Mouse (Mus musculus) B cell, adult 2 months (primary cell): Measurements from ENCODE around the gene Smim24.

Source experiments
- DNase-seq, 2 experiments: peaks; one replicate each; pipeline ENCODE4 v3.0.0; 2022

The Smim24 gene

DNA sequence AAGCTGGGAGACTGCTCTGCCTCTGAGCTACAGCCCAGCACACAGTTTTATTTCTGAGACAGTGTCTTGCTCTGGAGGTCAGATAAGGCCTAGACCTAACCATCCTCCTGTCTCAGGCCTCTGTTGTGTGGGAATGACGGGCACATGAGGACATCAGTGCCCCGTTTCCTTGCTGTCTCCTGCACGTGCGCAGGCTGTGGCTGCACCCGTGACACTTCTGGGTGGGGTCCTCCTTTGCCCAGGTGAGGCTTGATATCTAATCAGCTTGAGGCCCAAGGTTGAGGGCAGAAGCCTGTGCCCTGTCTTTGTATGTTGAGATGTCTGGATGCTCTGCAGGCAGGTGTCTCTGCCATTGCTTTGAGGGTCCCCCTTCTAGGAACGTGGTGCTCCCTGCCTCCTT is 581 bp upstream of the Smim24 start:
- no peak for DNase-seq

DNA sequence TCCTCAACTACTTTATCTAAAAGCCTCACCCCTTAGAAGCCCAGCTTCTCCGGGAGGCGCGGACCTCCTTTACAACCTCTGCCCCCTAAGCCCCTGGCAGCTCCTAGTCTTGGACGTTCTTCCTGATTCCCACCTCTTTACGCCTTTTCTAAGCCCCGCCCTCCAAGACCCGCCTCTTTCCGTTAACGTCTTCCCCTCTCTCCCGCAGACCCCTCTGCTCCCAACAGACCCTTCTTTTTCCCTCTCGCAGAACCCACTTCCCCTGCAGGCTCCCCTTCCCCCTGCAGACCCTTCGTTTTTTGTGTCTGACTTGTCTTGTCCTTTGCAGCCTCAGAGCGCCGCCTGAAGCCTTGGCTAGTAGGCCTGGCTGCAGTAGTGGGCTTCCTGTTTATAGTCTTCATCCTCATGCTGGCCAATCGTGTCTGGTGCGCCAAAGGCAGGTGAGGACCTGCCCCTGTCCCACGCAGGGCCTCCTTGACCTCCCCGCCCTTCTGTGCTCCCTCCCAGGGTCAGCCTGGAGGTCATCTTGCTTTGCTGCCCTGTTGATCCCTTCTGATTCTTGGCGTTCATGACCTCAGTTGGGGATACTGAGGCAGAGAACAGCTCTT is 709 bp downstream of the Smim24 start:
- DNase-seq = no peak

DNA sequence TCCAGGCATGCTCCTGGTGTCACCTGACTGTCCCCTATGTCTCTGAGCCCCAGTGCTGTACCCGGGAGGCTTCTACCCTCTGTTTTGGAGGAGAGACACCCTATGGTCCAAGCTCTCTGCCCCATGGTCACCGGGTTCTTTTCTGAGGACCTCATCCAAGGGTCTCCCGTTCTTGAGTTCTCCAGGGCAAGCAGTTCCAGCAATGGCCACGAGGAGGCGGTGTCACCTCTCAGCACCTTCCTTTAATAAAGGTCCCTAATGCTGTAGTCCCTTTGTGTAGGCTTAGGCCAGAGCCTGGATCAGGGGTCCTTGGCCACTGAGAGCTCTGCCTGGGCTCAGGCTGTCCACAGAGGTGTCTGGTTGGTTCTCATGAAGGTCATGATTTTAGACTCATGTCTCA is 2.3 kb downstream of the Smim24 start:
- peak; percentile 87 for DNase-seq

DNA sequence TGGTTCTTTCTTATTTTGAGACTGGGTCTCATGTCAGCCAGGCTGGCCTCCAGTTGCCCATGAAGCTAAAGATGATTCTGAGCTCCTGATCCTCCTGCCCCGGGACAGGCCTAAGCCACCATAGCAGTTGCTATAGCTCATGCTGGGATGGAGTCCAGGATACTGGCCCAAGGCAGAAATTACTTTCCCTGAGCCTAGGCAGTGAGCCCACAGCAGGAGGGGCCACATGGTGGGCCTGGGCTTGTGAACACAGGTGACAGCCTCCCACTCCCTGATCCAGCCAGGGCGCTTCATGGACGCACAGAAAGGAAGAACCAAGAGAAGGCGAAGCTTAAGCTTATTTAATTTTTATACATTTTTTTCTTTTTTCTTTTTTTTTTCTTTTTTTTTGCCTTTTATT is 3.0 kb downstream of the Smim24 start:
- no peak for DNase-seq

DNA sequence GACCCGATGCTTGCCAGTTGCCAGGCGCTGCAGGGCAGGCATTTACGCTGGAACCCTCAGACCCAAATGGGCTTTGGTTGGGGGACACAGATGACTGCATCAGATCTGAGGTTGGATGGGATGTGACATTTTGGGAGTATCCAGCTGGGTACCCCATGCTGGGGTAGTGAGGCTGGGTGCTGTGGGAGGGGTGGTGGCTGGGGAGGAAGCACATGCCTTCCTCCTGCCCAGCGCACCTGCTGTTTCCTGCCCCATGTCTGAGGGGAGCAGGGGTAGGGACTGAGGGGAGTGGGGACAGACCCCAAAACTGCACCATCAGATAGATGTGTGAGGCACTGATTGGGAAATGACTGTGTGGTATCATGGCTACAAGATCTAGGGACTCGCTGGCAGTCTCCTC is 3.9 kb downstream of the Smim24 start:
- no peak for DNase-seq

DNA sequence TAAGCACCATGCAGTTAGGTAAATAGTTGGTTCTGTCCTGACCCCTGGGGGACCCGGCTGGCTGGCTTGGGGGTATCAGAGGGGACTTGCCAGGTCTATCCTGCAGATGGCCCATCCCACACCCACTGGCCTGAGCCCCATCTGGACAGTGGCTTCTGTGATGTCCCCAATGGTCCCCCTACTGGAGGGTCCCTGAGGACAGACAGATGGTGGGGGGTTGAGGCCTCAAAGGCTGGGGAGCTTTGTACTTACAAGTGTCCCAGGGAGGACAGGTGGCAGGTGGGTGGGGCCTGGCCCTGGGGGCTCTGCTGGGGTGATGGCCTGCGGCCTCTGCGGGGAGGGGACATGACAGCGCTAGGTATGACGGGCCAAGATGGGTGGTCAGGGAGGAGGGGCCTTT is 6.4 kb downstream of the Smim24 start:
- no peak for DNase-seq

DNA sequence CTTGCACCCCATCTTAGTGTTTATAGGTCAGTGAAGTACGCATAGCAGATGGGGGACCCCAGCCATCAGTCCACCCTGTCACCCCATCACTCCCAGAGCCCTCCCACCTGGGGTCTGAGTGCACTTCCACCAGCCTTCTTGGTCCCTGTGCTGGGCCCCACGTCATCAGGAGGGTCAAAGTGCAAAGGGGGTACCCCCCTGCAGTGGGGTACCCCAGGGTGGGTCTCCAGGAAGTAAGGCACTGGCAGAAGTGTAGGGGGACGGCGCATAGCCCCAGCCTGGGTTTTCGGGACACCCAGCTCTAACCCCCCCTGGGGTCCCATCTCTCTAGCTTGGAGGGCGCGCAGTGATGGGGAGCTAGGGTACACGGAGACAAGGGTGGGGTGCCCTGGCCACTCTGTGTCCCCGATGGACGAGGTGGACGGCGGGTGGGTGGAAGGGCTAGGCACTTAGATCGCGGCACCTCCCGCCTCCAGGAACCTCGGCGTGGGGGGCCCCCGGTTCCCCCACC is 7.0 kb downstream of the Smim24 start:
- no peak for DNase-seq

DNA sequence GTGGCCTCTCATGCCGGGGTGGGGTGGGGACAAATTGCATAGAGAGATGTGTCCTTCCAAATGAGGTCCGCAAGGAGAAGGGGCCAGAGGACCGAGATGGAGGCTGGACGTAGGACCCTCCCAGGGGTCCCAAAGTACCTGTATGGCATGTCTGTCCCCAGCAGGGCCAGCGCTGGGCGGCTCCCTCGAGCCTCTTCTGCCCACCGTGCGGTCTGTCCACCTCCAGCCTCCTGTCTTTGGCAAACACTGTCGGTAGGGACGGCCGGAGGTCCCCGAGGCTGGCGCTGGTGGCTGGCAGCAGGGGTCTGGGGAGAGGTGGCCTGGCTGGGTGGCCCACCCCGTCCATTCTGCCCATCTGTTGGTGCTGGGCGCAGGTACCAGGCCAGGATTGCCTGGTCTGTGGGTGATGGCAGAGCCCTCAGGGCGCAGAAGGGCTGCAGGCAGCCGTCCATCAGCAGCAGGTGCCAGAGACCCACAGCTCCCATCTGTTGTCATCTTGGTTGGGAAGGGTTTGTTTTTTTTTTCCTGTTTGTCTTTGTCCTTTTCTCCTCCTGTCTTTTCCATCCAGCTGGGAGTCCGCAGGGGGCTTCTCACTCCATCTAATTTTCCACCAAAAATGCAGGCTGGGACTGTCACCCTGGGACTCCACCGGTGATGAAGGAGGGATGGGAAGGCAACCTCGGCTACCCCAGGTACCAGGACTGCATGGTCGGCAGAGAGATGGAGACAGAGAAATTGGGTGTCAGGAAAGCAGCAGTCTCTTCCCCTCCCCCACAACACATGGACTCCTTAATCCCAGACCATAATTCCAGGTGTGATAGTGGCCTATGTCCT is 7.7 kb downstream of the Smim24 start:
- DNase-seq = no peak

DNA sequence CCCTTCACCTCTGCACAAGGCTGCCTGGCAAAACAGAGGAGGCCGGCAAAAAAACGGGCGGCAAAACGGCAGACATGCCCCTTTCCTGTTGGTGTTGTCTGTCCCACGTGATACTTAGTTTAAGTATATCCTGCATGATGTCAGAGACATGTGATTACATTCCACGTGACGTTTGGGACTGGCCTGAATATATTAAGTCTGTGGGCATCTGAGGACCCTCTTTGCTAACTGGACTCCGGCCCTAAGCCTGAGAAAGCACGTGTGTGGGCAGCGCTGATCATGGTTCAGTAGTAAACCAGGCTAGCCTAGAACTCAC is 8.3 kb downstream of the Smim24 start:
- DNase-seq = no peak

DNA sequence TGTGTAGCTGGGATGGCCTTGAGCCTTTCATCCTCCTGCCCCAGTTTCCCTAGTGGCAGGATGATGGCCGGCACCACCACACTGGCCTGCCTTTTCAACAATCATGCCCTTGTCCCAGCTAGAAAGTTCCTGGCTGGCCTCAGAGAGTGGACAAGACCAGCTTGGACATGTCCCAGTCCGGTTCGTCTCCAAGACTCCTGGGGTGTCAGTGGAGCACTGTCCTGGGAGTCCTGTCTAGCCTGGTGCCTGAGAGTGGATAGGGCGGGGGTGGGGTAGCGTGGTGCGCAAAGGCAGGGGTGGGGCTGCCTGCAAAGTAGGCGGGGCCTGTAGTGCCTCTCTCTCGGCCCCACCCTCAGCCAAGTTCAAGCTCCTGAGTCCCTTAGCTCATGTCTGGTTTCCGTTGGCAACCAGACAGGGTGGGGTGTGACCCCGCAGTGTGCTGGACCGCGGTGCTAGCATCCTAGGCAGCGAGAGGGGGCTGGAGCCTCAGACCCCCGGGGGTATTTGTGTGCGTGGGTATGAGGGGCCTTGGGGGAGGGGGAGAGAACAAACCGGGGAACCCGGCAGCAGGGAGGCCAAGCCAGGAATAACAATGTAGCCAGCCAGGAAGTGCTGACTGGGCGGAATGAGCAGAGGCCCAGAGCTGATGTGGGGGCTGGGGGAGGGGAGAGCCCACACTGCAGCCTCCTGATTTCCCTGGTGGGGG is 8.8 kb downstream of the Smim24 start:
- no peak for DNase-seq

DNA sequence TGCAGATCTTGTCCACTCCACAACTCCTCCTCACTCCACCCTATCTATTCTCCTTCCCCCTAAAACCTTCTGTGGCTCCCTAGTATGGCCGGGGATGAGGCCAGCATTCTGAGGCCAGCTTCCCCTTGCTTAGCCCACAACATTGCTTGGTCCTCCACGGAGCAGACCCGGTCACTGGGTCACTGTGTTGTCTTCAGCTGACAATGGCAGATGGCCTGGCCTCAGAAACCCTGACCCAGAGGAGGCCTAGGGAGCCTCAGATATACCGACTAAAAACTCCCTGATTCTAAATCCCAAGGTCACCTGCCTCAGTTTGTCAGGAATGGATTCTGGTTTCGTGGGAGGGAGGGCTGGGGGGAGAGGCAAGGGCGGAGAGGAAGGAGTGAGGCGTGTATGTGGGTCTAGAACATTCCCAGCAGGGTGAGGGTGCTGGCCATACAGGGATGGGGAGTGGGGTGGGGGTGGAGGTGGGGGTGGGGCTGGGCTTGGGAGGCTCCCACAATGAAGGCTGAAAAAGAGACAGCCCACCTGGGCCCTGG is 9.4 kb downstream of the Smim24 start:
- no peak for DNase-seq

DNA sequence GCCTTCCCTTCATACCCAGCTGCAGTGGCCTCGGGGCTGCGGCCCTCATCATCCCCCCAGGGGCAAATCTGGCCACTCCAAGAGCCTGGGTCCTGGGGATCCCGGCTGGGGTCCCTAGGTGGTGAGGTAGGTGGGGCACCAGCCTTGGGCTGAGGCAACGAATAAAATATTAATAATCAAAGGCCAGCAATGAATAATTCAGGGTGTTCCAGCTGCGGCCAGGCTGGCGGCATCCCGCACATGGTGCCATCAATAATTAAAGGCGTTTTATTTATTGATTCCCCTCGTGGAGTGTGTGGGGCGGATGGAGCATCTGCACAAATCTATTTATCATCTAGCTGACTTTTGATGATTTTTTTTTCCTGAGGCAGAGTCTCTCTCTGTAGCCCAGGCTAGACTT is 10.7 kb downstream of the Smim24 start:
- no peak for DNase-seq

DNA sequence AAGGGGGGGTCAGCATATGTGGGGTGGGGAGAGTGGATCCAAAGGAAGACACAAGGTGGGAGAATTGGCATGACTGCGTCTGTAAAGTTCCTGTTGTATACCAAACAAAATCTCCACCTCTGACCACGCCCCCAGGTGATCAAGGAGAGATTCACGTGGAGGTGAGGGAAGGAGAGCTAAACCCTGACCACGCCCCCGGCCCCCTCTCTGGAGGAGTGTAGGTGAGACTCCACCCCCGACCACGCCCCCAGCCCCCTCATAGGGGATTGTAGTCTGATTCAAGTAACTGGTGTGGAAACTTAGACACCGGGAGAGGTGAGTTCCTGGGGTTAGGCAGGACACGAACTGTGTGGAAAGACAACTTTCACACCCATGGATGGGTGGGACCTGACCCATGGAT is 11.2 kb downstream of the Smim24 start:
- no peak for DNase-seq

DNA sequence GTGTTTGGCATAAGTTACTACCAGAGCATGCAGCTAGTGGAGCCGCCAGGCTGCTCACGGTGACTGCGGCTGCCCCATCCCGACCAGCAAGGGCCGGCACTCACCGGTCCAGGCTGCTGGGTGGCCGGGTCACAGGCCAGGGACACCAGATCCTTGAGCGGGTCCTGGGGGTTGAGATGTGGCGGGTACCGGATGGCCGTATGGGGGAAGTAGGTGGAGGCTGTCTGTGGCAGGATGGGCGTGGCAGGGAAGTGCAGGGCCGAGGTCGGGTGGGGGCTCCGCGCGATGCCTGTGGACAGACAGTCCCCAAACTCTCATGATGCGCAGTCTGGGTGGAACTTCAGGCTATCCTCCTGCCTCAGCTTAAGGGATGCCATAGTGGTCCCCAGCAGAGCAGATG is 11.9 kb downstream of the Smim24 start:
- peak in 1 of 2 experiments; percentile 33 for DNase-seq

DNA sequence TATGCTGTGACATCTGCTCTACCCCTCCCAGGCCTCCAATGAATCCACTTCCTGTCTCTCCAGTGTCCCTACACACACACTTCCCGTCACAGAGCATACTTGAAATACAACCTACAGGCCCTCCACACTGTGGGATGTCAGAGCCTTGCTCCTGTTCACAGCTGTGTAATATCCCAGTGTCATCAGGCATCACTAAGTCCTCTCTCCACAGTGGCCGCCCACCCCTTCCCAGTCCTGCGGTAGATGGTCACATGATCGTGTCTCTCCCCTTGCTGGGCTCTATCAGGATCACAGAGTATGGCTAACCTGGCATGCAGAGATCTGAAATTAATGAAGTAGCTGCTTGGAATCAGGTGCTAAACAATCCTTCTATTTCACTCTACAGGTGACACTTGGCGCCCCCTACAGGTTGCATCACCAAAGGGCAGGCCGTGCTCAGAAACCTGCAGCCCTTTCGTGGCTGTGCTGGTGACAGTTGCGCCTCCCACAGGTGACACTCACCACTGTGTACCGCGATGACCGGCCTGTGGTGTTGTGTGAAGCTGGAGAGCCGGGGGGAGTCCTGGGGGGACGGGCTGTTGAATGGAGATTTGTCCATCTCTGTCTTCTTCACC is 12.8 kb downstream of the Smim24 start:
- peak; percentile 85 to 86 for DNase-seq

DNA sequence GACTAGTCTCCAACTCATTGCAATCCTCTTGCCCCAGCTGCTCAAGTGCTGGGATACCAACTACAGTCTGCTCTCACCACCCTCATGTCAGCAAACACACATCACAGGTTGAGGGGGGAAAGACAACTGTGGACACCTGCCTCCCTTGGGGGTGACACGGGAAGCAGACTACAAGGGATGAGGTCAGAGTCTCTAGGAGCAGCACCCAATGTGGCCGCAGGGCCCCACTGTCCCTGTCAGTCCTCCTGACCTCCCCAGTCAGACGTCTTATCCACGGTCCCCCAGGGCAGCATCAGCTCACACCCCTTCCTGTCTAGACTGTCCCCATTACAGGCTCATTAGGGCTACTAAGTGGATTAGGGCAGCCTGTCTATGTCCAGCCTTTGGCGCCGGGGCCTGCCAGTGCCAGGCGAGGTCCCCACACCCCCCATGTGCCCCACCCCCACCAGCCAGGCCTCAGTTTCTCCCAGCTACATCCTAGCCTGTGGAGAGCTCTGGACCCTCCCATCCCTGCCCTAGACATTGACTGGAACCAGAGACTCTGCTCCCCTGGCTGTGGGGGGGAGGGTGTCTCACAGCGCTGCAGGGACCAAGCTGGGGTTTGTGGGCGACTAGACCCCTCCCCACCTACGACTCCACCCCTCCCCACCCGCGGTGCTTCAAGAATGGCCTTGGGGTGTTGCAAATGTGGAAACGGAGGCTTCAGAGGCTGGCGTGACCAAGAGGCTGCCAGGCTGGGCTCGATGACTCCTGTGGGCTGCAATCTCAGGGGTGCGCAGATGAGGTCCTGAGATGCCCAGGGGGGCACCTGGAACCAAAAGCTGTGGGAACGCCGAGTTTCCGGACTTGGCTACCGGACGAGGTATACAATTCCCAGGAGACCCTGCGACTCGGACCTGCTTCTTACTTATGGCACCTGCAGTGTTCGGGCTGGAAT is 13.9 kb downstream of the Smim24 start:
- DNase-seq = no peak

DNA sequence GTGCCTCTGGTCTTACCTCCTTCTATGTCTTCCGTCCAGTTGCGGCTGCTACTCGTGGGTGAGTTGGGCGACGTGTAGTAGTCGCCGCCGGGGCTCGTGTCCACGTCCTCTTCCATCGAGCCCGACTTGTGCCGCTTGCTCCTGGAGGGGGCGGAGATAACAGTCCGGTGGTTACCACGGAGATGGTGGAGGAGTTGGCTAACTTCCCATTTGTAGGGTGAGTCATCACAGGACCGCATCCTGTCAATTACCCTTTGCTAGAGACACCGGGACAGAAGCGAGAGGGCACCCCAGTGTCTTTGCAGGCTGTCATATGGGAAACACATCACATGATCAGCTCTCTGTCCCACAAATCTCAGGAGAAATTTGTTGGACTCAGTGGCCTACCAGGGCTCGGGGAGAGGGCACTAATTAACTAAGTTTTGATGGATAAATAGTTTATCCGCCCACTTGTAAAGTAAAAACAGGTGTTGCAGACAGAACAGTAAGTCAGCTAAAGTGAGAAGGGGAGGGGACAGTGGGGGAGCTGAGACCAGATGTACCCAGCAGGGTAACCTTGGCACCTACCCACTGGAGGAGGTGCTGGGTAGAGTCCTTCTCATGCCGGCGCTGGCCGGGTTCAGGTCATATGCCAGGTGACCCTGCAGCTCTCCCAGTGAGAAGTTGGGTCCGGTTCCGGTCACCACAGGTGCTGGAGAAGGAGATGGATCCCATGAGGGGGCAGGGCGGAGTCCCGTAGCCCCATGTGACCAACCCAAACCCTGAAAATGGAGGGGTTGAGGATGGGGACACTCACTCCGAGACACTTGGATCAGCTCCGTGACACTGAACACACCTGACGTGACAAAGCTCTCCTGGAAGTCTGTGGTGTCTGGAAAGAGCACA is 14.9 kb downstream of the Smim24 start:
- peak; percentile 72 to 76 for DNase-seq

DNA sequence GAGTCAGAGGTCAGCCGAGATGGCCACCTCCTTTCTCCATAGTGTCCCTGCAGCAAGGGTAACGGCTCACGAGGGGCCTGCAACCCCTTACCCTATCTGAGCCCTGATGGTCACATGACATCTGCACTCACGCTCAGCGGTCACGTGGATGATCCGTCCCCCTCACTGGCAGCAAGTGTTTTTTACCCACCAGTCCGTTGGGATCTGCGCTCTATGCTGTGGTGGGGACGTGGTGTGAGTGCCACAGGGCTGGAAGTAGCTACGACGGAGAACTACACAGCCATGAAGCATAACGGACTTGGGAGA is 15.5 kb downstream of the Smim24 start:
- no peak for DNase-seq

DNA sequence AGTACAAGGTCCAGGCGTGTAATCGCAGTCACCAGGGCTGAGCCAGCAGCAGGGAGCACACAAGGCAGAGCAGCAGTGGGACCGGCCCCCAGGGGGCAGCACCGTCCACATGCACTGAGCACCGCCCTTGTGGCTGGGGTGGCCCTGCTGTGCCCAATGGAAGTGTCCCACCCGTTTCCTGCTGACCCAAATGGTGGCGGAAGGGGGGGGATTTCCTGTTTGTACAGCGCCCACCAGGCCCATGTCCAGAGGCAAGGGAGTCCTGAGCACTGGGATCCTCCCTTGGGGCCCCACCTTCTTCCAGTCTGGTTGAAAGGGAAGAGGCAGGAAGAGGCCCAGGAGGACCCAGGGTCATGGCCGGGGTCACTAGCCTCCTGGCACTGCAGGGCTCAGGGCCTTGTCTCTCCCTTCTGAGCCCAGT is 16.0 kb downstream of the Smim24 start:
- DNase-seq = peak; percentile 82 to 84

DNA sequence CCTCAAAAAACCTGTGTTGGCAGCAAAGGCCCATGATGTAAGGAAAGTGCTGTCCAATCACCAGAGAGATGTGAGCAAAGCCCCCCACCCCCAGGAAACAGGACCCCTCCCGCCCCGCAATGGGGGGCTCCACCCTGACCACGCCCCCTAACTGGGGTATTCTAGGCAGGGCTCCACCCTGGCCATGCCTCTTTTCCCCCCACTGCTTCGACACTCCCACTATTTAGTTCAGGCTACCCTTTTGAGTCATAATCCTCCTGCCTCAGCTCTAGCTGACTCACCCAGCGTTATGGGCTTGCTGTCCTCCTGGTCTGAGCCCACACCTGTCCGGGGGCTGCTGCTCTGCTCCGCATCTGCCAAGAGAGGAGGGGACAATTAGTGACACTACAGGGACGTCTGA is 16.5 kb downstream of the Smim24 start:
- DNase-seq = no peak

DNA sequence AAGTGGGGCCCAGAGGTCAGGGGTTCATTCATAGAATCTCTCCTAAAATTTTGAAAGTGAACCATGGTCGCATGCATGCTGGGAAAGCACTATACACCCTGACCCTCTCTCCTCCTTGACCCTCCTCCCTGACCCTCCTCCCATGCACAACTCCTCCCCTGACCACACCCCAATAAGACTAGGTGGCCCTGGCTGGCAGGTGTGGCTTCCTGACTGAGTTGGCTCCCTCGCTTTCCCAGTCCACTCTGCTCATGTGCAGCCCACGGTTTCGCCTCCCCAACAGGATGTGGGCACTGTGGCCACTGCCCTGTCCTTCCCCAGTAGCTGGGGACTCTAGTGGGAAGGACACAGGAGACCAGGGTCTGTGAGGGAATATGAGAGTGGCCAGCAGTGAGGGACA is 17.5 kb downstream of the Smim24 start:
- DNase-seq = no peak
